Mouse (Mus musculus) limb, embryonic 11.5 days (tissue): Measurements from ENCODE around the gene Pou3f1. TPM values are rescaled to one million over a fixed set of nuclear protein-coding genes. Genes with fewer than 3 reads are reported as not detected.
"Not testable (repeated sequence)": the region's sequence is repeated elsewhere in the genome, so short reads cannot be mapped to it uniquely, and the experiment has no call there.

Source experiments
- ATAC-seq: fragments of 200-750 bp; cut with Nextera tagmentation; 2 replicates; pipeline ENCODE4 v1.8.0; 2017; ENCODE audit warnings: low read depth; ENCODE audit not compliant: insufficient number of reproducible peaks, low FRiP score, low TSS enrichment
- DNase-seq: peaks from one replicate; pipeline ENCODE4 v3.0.0-alpha.2; 2015; ENCODE audit warnings: low spot score
- H3K27ac ChIP-seq: fragments of 300-500 bp; sonication (generic); replicated peaks from 2 replicates; pipeline ENCODE4 v1.5.1; 2014; ENCODE audit warnings: low read depth, mild to moderate bottlenecking, low read length
- H3K27me3 ChIP-seq: fragments of 300-500 bp; sonication (generic); 2 replicates; pipeline ENCODE4 v1.6.1; 2014; ENCODE audit warnings: mild to moderate bottlenecking, low read length, mixed read lengths; ENCODE audit not compliant: control insufficient read depth, insufficient read depth
- H3K36me3 ChIP-seq: fragments of 300-500 bp; sonication (generic); 2 replicates; pipeline ENCODE4 v1.6.1; 2014; ENCODE audit warnings: mild to moderate bottlenecking, low read length, moderate library complexity, mixed read lengths; ENCODE audit not compliant: control insufficient read depth, insufficient read depth
- H3K4me1 ChIP-seq: fragments of 300-500 bp; sonication (generic); 2 replicates; pipeline ENCODE4 v1.6.1; 2014; ENCODE audit warnings: low read length, mixed read lengths; ENCODE audit not compliant: control insufficient read depth, insufficient read depth
- H3K4me2 ChIP-seq: fragments of 300-500 bp; sonication (generic); 2 replicates; pipeline ENCODE4 v1.6.1; 2014; ENCODE audit warnings: low read depth, mild to moderate bottlenecking, moderate library complexity; ENCODE audit not compliant: severe bottlenecking
- H3K4me3 ChIP-seq: fragments of 300-500 bp; sonication (generic); 2 replicates; pipeline ENCODE4 v1.5.1; 2014; ENCODE audit warnings: low read depth, low read length
- H3K9ac ChIP-seq: fragments of 300-500 bp; sonication (generic); 2 replicates; pipeline ENCODE4 v1.6.1; 2014; ENCODE audit warnings: mild to moderate bottlenecking, low read length
- H3K9me3 ChIP-seq: fragments of 300-500 bp; sonication (generic); 2 replicates; pipeline ENCODE4 v1.6.1; 2016; ENCODE audit warnings: low read length; ENCODE audit not compliant: control insufficient read depth
- WGBS: fragments of 180-500 bp; shearing (Covaris S2); extraction: QIAGEN DNeasy Blood & Tissue Kit; methylation state at CpG from one replicate; pipeline ENCODE4 v1.1.7; 2014; 5-methylcytosine and 5-hydroxymethylcytosine counted together
- polyA plus RNA-seq: library from polyadenylated mRNA; unstranded; fragments of >200 nt; fragmentation: Nextera tagmentation; extraction: Ambion mirVana; gene quantifications from 2 replicates; pipeline ENCODE4 v1.2.1, GENCODE M21; 2014

The Pou3f1 gene
- polyA plus RNA-seq, 1 experiment from 2014 or later: 0.27 TPM

GRCm38 (mm10) chr4:124707381-124708199 lies 51.0 kb downstream of the Pou3f1 start:
- H3K4me2 ChIP-seq, H3K9ac ChIP-seq, H3K36me3 ChIP-seq, ATAC-seq, DNase-seq, H3K4me3 ChIP-seq, H3K27me3 ChIP-seq, H3K9me3 ChIP-seq: not testable (repeated sequence)
- Histone ChIP-seq H3K4me1 (peaks cover 52% of the 10 kb centered on the region), H3K27ac (peak overlapping the region; percentile 99)
- WGBS: 87% methylated on average over 25 of the region's 25 CpGs

GRCm38 (mm10) chr4:124708200-124708517 lies 51.6 kb downstream of the Pou3f1 start:
- H3K4me2 ChIP-seq: peak overlapping the region; percentile 43; the same call in 1 of the 2 replicates
- 17% methylated on average over 1 of the region's 1 CpGs for WGBS

GRCm38 (mm10) chr4:124708518-124709477 lies 52.2 kb downstream of the Pou3f1 start:
- Histone ChIP-seq H3K36me3 (no peaks in the 10 kb centered on the region), H3K9me3 (no peaks in the 10 kb centered on the region), H3K4me1 (peaks cover 45% of the 10 kb centered on the region), H3K9ac (peak overlapping the region; percentile 45), H3K27me3 (no peaks in the 10 kb centered on the region), H3K4me2 (peak overlapping the region; percentile 43), H3K4me3 (peak overlapping the region; percentile 12; the same call in 1 of the 2 replicates), H3K27ac (peak overlapping the region; percentile 99)
- WGBS: under 1% methylated on average over 41 of the region's 41 CpGs
- ATAC-seq (peak; percentile 89), DNase-seq (peak; percentile 99)

More at GRCm38 (mm10) chr4:124708200-124708517, 51.6 kb downstream of the Pou3f1 start:
- not testable (repeated sequence) for H3K9ac ChIP-seq, H3K9me3 ChIP-seq, H3K36me3 ChIP-seq, DNase-seq, H3K4me3 ChIP-seq, H3K27me3 ChIP-seq
- H3K27ac ChIP-seq: peak overlapping the region; percentile 99
- peak; percentile 1; the same call in 1 of the 2 replicates for ATAC-seq
- peaks cover 51% of the 10 kb centered on the region for H3K4me1 ChIP-seq

GRCm38 (mm10) chr4:124709961-124710446 lies 53.4 kb downstream of the Pou3f1 start:
- peaks cover 33% of the 10 kb centered on the region for H3K4me1 ChIP-seq
- H3K4me2 ChIP-seq: peak overlapping the region; percentile 43
- no peak overlapping the region for H3K4me3 ChIP-seq
- peak overlapping the region; percentile 99 for H3K27ac ChIP-seq
- peak overlapping the region; percentile 48; the same call in 1 of the 2 replicates for H3K9ac ChIP-seq
- no peak for ATAC-seq
- no peaks in the 10 kb centered on the region for H3K9me3 ChIP-seq
- H3K36me3 ChIP-seq: no peaks in the 10 kb centered on the region
- WGBS: 3% methylated on average over 18 of the region's 18 CpGs
- peak; percentile 68 for DNase-seq
- no peaks in the 10 kb centered on the region for H3K27me3 ChIP-seq

Other genes with a start within 250 kb of the Pou3f1 start
- gene 3100002H09Rik, start 46.0 kb upstream of the Pou3f1 start, polyA plus RNA-seq: not detected in 2 replicates
- 78.9 TPM in 2 replicates for gene Utp11, start 36.8 kb downstream of the Pou3f1 start, polyA plus RNA-seq
- gene Fhl3, start 43.9 kb downstream of the Pou3f1 start, polyA plus RNA-seq: 11.5 and 11.6 TPM in 2 replicates
- gene Sf3a3, start 58.0 kb downstream of the Pou3f1 start, polyA plus RNA-seq: 250 and 252 TPM in 2 replicates
- 22.3 and 26.1 TPM in 2 replicates for gene Inpp5b, start 85.0 kb downstream of the Pou3f1 start, polyA plus RNA-seq
- 14.1 TPM in 2 replicates for gene Mtf1, start 145.3 kb downstream of the Pou3f1 start, polyA plus RNA-seq
- 46.8 and 47.3 TPM in 2 replicates for gene Yrdc, start 193.9 kb downstream of the Pou3f1 start, polyA plus RNA-seq
- 46.6 and 47.5 TPM in 2 replicates for gene 1110065P20Rik, start 194.4 kb downstream of the Pou3f1 start, polyA plus RNA-seq
- 0.43 and 0.81 TPM in 2 replicates for gene Maneal, start 205.4 kb downstream of the Pou3f1 start, polyA plus RNA-seq
- 0.10 and 0.17 TPM in 2 replicates for gene Epha10, start 224.1 kb downstream of the Pou3f1 start, polyA plus RNA-seq